Mouse (Mus musculus) left cerebral cortex, postnatal 36 days (tissue): ENCODE measurements around the gene Lrrc4. TPM values are rescaled to one million over a fixed set of nuclear protein-coding genes. Genes with fewer than 3 reads are reported as not detected.

ENCODE experiments used
- DNase-seq, 2 experiments: peaks; one replicate each; pipeline ENCODE4 v3.0.0; 2021 to 2022; ENCODE audit warnings: low spot score in 2 of 2, mixed read lengths in 1 of 2
- intact Hi-C: fragments of 180-260 bp; cut with DNase I; formaldehyde crosslinking; loops from one replicate; pipeline ENCODE4 v1.15.1; 2025
- total RNA-seq, 2 experiments: library from RNA; stranded (reverse); gene quantifications; 2 replicates each; pipeline ENCODE4 v1.2.3; 2021

Lrrc4 gene
- total RNA-seq, 2 experiments from 2014 or later: 95.8 to 105 TPM

DNA sequence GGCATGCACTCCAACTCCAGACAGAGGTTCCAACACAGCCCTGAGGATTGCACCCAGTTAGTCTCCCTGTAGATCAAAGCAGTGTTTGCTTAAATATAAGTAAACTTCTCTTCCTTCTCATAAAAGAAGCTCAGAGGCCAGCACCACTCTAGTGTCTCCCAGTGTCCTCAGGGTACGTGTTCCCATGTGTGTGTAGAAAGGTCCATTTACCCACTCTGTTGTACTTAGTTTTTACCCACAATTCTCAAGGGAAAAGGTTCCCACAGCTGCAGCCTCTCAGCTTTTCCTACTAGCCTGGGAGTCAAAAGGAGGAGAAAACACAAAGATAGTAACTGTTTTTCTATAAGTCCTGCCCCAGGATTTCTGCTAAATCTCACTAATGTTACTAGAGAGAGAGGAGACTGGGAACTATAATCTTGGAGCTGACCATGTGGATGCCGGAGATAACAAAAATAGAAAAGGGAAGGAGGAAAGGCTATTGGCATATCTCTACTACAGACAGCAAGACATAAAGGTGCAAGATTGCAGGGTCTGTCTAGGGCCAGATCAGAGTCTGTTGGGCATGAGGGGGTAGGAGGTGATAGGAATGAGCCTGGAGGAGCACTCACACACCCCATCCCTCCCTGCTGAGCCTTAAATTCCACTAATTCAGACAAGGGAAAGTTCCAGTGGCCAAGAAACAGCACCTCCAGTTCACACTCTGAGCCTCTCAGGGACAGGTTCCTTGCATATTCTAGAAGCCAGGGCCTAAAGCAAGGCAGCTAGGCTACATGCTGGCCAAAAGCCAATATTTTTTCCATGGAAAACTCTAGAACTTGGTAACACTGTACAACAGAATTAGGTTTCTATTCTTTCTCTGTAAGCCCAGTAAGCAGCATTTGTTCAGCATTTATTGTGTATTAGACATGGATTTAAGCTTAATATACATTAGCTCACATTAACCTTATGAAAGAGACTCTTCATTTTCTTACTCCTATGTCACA is 25.9 kb upstream of the Lrrc4 start:
- intact Hi-C loops: no loop called here

DNA sequence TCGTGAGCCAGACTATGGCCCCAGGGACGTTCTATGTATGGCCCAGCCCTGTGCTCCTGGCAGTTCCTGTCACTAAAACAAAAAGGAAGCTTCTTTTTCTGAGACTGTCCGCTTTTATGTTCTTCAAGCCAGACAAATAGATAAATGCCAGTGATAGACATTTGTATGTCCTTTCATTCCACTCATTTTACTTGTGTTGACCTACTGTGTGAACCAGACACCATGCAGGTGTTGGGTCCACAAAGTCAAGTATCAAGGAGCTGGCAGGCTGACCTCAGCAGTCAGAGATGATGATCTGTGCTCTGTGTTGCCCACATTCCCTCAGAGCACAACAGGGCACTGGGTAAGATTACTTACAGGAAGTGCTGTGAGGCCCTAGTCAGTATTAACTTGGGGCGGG is 25.2 kb upstream of the Lrrc4 start:
- no peak for DNase-seq
- intact Hi-C loops: no loop called here

More for the DNA sequence above, 25.9 kb upstream of the Lrrc4 start:
- no peak for DNase-seq

DNA sequence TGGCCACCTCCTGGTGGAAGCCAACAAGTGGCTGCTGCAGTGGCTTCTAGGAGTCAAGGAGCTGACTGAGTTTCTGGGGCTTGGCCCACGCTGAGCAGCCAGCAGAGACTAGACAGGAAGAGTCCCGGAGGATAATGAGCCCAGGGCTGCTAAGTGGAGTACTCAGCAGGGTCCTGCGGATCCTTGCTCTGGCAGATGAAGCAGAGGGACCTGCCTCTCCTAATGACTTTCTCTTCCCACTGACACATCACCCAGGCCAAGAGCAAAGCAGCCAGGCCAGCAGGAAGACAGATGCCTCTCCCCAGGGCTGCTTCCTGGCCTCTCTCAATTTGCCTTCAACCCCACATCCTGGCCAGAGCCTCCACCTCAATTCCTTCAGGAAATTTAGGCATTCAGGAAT is 23.9 kb upstream of the Lrrc4 start:
- no peak for DNase-seq
- intact Hi-C loops: no loop called here

DNA sequence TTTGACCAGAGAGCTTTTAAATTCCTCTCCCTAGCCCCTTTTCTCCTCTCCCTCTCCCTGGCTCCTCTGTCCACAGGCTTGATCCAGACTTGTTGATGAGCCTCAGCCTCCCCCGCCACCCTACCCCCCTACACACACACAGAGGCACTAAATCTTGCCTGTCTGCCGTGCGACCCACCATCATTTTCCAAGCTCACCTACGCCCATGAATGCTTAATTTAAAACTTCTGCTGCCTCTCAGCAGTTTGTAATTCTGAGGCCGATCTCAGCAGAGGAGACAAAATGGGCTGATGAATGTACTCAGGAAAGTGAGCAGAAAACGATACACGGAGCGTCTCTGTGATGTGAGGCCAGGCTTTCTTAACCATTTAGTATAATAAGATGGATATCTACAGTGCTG is 23.1 kb upstream of the Lrrc4 start:
- no peak for DNase-seq

DNA sequence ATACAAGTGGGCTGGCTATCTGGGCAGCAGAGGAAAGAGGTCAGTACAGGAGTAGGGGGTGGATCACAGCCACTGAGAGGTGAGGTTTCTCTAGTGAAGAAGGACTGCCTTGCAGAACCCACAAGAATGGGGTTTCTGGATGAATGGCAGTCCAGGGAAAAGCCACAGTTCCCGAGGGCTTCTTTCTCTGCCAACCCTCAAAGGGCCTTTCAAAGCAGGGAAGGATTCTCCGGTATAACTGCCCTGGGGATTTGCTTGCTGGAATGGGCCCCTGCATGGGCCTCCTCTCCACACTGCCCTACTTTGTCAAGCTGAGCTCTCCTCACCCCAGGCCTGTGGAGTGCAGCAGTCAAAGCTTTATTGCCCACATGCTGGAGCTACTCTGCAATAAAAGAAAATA is 22.1 kb upstream of the Lrrc4 start:
- intact Hi-C loops: no loop called here
- DNase-seq: no peak

More for the DNA sequence above, 23.1 kb upstream of the Lrrc4 start:
- intact Hi-C loops: no loop called here

DNA sequence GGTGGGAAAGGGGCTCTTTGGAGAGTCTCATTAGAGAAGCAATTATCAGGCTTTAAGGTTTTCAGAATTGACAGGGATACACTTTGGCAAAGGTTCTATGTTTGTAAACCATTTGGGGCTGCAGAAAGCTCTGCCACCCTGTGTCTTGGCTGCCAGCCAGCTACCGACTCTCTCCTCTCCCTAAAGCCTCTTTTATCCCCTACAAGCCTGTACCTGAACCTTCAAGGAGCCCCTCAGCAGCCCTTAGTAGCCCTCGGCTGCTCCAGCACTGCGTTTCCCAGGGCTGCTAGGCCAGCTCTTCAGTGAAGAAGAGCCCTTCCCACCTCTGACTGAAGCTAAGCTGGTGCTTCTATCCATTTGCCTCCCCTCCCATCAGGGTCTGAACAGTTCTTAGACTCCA is 21.6 kb upstream of the Lrrc4 start:
- intact Hi-C loops: no loop called here

DNA sequence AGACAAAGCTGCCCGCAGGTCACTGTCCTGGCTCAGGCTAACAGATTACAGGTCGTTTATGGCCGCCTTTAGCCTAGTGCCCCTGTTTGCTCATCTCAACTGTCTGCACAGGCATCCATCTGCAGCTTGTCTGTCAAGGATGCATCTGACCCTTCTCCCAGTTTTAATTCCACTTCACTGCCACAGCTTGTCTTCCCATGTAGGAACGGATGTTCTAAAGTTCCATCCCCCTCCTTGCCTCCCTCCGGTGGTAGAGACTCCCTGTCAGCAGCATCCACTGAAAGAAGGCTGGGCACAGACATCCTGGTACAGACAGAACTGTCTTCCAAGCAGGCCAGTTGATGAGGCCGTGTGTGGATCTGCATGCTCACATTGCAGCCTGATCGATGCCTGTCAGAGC is 20.8 kb upstream of the Lrrc4 start:
- DNase-seq: no peak
- intact Hi-C loops: no loop called here

More for the DNA sequence above, 21.6 kb upstream of the Lrrc4 start:
- DNase-seq: no peak

DNA sequence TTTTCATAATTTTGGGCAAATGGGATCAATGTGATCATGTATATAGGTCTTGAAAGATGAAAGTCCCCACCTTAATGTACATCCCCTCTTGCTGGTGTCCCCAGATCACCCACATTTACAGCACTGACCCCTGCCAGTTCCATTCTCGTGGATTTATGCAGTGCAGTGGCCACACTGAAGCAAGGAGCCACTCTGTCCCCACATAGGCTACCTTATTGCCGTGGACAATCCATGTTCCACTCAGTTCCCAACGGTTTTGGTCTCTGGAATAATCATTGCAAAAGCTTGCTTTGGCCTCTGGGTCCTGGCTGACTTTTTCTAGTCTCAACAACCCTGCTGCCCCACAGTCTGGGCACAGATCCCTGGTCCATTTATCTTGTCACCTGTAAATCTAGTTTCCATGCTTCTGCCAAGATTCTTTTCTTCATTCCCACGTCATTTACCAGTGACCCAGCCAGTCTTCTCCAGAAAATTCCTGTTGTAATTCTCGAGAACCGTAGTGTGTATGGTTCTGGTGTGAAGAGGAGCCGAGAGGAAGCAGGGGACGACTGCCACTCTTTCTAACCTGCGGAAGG is 18.9 kb upstream of the Lrrc4 start:
- DNase-seq: no peak
- intact Hi-C loops: no loop called here

DNA sequence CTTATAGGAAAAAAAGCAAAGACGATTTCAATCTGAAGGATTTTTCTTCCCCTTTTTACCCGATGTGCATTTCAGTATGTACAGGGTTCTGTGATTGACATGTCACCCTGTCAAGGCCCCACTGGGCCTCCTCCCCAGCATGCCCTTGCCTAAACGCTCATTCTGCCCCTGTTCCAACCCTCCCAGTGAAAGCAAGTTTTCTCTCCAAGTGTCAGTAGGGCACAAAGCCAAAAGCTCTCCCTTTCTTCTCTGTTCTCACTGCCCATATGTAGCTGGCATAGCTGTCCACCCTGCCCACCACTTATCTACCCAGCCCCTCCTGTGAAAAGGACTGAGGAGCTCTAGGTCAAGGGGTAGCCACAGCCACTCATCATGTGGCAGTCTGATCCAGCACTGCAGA is 17.8 kb upstream of the Lrrc4 start:
- intact Hi-C loops: no loop called here
- DNase-seq: no peak

DNA sequence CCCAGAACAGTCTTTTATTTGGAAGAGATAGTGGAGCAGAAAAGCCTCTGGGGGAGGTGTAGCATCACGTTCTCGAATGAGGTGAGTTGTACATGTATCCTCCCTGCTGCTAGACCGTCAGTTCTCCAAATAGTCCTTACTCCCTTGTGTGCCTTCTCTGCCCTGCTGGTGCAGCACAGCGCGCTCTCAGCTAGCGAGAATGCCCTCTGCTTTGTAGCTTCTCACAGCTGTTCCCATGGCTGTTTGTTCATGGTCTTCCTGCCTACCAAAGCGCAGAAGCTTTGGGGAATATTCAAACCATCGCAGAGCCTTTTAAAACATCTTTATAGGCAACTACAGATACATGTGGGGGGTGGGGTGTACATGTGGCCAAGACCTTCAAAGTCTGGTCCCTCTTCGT is 17.3 kb upstream of the Lrrc4 start:
- intact Hi-C loops: no loop called here
- no peak for DNase-seq

DNA sequence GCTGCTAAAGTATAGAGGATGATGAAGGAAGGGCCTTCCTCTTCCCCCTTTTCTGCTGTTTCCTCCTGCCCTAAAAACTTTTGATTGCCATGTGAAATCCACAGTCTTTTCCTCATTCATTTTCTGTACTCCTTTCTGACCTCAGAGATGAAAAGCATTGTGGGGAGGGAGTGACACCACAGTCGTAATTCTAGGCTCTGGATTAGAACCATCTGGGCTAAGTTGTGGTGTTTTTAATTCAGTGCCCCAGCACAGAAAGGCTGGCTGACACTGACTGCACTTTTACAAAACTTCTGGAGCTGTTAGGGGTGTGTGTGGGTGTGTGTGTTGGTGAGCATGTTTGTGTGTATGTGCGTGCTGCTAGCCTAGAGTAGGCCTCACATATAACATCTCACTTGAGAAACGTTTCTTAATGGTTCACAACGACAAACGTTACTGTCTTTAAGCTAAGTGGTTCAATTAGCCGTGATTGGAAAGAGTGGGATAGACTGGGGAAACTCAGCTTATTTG is 16.8 kb upstream of the Lrrc4 start:
- intact Hi-C loops: no loop called here
- DNase-seq: no peak

DNA sequence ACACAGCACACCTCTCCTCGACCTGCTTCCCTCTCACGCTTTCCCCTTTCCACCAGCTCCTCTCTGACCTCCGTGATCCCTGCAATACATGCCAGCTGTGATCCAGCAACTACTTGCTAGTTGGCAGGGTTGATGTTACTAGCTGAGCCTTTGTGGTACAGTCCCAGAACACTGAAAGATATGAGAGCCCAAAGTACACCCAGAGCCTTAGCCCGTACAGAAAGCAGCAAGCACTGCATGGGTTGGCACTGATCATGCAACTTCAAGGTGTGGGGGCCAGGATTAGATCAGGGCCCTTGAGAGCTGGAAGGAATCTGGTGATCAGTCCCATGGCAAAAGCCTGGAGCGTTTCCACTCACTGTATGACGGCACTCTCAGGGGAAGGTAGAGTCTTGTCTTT is 16.1 kb upstream of the Lrrc4 start:
- no peak for DNase-seq
- intact Hi-C loops: no loop called here

DNA sequence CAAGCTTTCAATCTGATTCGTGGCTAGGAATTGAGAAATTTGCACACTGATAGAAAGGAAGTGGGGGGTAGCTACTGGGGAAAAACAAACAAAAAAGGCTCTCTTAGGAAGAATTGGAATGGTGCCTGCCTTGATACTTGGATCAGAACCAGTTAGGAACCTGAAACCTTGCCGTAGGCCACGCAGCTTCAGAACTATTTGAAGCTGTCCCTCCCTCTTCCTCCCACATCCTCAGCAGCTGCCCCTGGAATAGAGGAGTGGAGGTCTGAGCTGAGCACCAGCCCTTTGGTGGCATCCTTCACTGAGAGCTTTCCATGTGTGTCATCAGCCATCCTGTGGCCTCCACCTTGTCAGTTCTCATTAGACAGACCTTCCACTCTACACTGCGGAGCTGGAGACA is 14.1 kb upstream of the Lrrc4 start:
- no peak for DNase-seq
- intact Hi-C loops: no loop called here

DNA sequence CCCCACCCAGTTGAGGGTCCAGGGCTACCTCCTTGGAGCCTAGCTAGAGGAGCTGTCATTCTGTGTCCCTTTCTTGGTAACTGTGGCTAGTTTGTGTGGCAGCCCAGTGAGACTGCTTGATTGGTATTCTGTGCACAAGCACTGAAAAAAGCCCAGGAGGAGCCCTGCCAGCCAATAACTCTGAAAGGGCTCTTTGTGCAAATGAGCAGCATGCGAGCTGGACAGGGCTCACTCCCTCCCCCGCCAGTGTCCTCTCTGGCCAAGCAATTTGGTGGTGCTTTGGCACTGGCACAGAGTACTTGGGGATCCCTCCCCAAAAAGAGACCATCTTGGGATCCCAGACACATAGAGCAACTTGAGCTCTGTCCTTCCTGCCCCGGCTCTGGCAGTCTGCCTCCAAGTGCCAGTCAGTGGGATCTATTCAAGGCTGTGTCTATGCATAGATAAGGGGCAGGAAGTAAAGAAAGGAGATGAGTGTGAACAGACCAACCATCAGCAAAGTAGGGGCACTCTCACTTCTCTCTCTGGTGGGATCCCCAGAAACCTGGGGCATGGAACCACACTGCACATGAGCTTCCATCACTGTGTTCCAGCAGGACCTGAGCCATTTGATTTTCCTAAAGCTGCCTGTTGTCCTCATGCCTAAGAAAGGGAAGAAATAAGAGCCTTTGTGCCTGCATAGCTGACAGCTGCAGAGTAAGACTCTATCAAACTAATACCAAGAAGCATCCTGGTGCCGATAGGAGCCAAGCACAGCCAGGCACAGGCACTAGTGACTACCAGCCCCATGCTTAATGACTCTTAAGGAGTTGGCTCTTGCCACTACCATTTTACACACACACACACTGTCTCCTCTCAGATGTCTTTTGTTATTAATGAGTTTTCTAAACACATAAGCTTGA is 11.1 kb upstream of the Lrrc4 start:
- DNase-seq: peak; percentile 53 to 57
- intact Hi-C loops: loop anchor here (5.0 kb wide), 1 partner anchor 105 kb away; no protein-coding TSS in a partner anchor

DNA sequence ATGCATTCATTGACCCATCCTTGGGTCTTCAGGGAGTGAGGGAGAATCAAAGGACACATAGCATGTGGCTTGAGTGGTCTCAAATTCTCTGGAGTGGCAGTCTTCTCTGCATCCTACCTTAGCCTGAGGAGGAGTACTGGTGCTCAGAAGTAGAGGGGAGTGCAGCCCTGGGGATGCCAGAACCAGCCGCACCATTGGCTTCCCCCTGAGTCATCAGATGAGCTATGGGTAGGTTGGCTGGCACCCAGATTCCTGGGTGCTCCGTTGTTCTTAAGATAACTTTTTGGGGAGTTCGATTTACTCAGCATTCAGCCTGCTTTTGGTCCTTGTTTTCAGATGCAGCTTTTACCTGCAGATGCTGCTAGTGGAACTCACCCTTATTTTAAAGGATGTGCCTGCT is 10.0 kb upstream of the Lrrc4 start:
- DNase-seq: no peak
- intact Hi-C loops: loop anchor here (5.0 kb wide), 1 partner anchor 106 kb away; no protein-coding TSS in a partner anchor

DNA sequence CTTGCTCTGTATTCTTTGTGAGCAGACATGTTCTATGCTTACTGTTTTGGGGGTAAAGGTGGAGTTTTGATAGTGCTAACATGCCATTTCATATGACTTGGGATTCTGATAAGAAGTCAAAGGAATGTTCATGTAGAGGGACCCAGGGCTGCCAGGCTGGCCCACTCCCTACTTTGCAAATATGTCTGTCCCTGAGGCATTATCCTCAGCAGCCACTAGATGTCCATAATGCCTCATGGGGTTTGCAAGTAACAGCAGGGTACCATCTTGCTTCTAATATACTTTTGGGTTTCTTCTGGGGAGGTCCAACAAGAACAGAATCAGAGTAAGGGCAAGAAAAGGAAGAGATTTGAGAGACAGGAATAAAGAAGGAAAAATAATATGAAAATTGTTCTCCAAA is 5.1 kb upstream of the Lrrc4 start:
- intact Hi-C loops: loop anchor here (2.0 to 10.0 kb wide), 4 partner anchors 36 to 308 kb away; no protein-coding TSS in a partner anchor
- DNase-seq: no peak

DNA sequence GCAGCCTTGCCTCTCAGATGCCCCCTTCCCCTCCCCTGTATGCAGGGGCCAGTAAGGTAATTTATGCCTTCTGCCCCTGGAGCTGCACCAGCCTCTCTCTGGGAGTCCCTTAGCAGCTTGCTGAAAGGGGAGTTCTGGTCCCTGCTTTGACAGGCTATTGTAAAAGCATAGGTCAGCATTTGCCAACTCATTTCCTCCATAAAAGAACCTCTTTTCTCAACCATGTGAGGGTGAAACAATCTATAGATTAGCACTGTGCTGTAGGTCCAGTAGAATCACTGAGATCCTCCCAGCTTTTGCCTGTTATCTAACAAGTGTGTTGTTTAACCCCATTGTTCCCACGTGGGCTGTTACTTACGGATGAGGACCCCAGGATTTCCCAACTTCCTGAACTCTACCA is 2.5 kb upstream of the Lrrc4 start:
- intact Hi-C loops: loop anchor here (5.0 to 10.0 kb wide), 4 partner anchors 77 to 311 kb away; no protein-coding TSS in a partner anchor
- no peak for DNase-seq

DNA sequence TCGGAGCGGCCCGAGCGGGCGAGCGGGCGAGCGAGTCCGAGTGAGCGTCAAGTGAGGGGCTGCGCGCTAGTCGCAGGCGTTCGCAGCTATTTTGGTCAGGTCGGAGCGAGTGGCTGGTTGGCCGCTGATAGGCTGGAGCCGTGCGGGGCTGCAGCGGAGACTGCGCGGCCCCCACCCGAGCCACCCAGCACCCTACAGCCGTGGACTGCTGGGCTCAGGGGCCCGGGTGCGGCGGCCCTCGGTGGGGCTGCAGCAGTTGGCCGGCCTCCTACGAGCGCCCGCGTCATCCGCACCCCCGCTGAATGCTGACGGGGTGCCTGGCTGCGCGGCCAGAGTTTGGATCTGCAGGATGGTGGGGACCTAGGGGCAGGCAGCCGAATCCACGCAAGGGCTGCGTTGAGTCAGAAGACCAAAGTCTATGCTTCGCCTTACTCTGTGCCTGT is 1.9 kb upstream of the Lrrc4 start:
- peak; percentile 79 to 86 for DNase-seq
- intact Hi-C loops: loop anchor here (5.0 to 10.0 kb wide), 4 partner anchors 76 to 311 kb away; no protein-coding TSS in a partner anchor

DNA sequence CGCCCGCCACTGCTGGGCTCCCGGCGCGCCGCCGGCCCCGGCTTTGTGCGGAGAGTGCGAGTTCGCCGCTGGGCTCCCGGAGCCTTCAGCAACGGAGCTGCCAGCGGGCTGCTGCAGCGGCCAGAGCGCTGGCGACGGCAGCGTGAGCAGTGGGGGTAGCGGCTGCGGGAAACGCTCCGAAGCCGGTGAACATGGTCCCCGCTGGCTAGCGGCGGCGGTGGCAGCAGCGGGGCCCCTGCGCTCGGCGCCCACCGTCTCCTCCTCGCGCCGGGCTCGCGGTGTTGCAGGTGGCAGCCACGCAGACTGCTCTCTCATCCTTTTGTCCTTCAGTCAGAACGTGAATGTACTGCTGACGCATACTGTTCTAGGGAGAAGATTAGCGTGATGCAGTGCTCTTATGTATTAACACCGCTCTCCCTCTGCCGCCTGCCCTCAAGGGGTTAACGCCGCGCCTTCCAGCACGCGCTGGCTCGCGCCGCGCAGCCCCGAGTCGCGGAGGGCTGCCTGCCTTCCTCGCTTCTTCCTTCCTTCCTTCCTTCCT is 1.3 kb upstream of the Lrrc4 start:
- peak; percentile 61 to 69 for DNase-seq
- intact Hi-C loops: loop anchor here (5.0 to 10.0 kb wide), 4 partner anchors 76 to 312 kb away; no protein-coding TSS in a partner anchor
